Mouse (Mus musculus) liver, adult 10 weeks (tissue): ENCODE results near the gene Bicra. TPM values are rescaled to one million over a fixed set of nuclear protein-coding genes. Genes with fewer than 3 reads are reported as not detected.

ENCODE experiments used
- polyA plus RNA-seq: library from polyadenylated mRNA; stranded (reverse); fragments of 350-450 nt; fragmentation: Illumina TruSeq; extraction: RNeasy Lipid Tissue Mini Kit (QIAGEN cat#74804); gene quantifications from one replicate; pipeline ENCODE4 v1.2.3, GENCODE M21; 2014; ENCODE audit warnings: low read depth, low replicate concordance

Gene Bicra
- 0.26 TPM for polyA plus RNA-seq

DNA sequence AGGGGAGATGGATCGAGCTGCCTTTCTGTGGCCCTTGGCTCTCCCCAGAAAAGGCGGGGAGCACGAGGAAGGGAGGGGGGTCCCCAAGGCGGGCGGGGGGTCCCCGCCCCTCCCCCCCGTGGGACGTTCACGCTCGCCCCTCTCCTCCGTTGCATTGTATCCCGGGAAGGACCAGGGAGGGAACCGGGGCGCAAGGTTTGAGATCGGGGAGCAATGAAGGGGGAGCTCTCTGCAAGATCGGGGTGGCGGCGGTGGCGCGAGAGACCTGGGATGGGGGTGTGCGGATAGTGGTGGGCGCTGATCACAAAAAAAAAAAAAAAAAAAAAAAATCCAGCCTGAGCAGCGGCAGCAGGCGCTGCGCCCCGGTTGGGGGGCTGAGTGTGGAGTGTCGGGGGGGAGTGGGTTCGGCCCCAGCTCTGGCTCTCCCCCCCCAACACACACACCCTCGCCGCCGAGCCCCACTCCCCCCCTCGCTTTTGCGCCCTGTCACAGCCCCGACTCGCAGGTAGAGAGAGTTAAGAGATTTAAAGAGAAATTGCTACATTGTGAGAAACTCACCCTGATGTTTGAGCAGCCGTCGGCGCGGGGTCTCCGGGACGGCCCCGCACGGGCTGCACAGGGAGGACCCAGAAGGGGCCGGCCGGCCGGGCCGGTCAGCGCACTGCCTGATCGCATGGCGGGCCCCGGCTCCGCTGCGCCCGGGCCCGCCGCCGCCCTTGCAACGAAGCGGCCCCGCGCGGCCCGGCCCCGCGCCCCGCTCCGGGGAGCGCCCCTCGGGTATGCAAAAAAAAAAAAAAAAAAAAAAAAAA is at the start of gene Bicra:
Gene Bicra, minus strand, starts transcription at position 584 of the 809 bp plus-strand sequence.

GRCm38 (mm10) chr7:16061219-16062098 is 13.7 kb upstream of the Bicra start, which contains the start of gene Zfp541:
TSS of gene Zfp541 (plus strand) at chr7:16061814.

GRCm38 (mm10) chr7:15967312-15967711 is 80.4 kb downstream of the Bicra start, which contains the start of gene Ehd2:
TSS of gene Ehd2 (minus strand) at chr7:15967567.

GRCm38 (mm10) chr7:15945721-15946536 is 101.8 kb downstream of the Bicra start, which contains the start of gene Nop53:
TSS of gene Nop53 (minus strand) at chr7:15946074.

GRCm38 (mm10) chr7:15922220-15922773 is 125.4 kb downstream of the Bicra start, which contains the start of gene Selenow:
TSS of gene Selenow (minus strand) at chr7:15922402.

Other genes starting within 250 kb of the Bicra start
- gene Obox6, start 208.2 kb downstream of the Bicra start, polyA plus RNA-seq, result not detected
- not detected for gene Crx, start 168.0 kb downstream of the Bicra start, polyA plus RNA-seq
- not detected for gene Crxos, start 165.3 kb downstream of the Bicra start, polyA plus RNA-seq
- 17.5 TPM for gene Selenow, start 125.5 kb downstream of the Bicra start, polyA plus RNA-seq
- 10.4 TPM for gene Nop53, start 101.8 kb downstream of the Bicra start, polyA plus RNA-seq
- 0.74 TPM for gene Ehd2, start 80.4 kb downstream of the Bicra start, polyA plus RNA-seq
- not detected for gene Zfp541, start 13.9 kb upstream of the Bicra start, polyA plus RNA-seq
- 16.1 TPM for gene Napa, start 50.5 kb upstream of the Bicra start, polyA plus RNA-seq
- gene Kptn, start 72.0 kb upstream of the Bicra start, polyA plus RNA-seq, result 6.3 TPM
- not detected for gene Slc8a2, start 81.9 kb upstream of the Bicra start, polyA plus RNA-seq
- not detected for gene Meis3, start 127.2 kb upstream of the Bicra start, polyA plus RNA-seq
- 0.34 TPM for gene Dhx34, start 174.1 kb upstream of the Bicra start, polyA plus RNA-seq
- 0.93 TPM for gene C5ar2, start 196.2 kb upstream of the Bicra start, polyA plus RNA-seq
- 0.64 TPM for gene C5ar1, start 211.6 kb upstream of the Bicra start, polyA plus RNA-seq
- 0.40 TPM for gene Inafm1, start 225.7 kb upstream of the Bicra start, polyA plus RNA-seq
- 9.4 TPM for gene Ccdc9, start 238.9 kb upstream of the Bicra start, polyA plus RNA-seq